Mouse (Mus musculus): ENCODE results near the gene Sec14l1.

GRCm38 (mm10) chr11:117105315-117105714 lies 9.7 kb upstream of the Sec14l1 start:
- TF ChIP-seq EP300 (IDR thresholded peaks at IDR 0.05; ENCODE audit: low read depth) (no peak), CTCF (IDR thresholded peaks at IDR 0.05; ENCODE audit: low read depth) (no peak)
